Mouse (Mus musculus) regulatory T cell (primary cell): ENCODE data around the gene Cd200r1.
"Not testable (repeated sequence)": the region's sequence is repeated elsewhere in the genome, so short reads cannot be mapped to it uniquely, and the experiment has no call there.

Experiments
- in situ Hi-C: fragments of 300-600 bp; cut with MboI, MseI; formaldehyde crosslinking; loops from one replicate; pipeline ENCODE4 v1.15.1; 2025; ENCODE audit warnings: high pct_unique_total_duplicates

The Cd200r1 gene

GRCm38 (mm10) chr16:44766320-44766892 lies 870 bp downstream of the Cd200r1 start:
- in situ Hi-C loops: loop anchor here (5.0 kb wide), 1 partner anchor 376 kb away; no protein-coding TSS in a partner anchor

GRCm38 (mm10) chr16:44767506-44767905 lies 2.0 kb downstream of the Cd200r1 start:
- in situ Hi-C loops: loop anchor here (5.0 kb wide), 1 partner anchor 375 kb away; no protein-coding TSS in a partner anchor

- in situ Hi-C loops: loop anchor here (5.0 kb wide), 1 partner anchor 374 kb away; no protein-coding TSS in a partner anchor
These were observed 2.4 kb downstream of the Cd200r1 start for GRCm38 (mm10) chr16:44767967-44768366.

GRCm38 (mm10) chr16:44772577-44772976 lies 7.0 kb downstream of the Cd200r1 start:
- in situ Hi-C loops: no loop called here

DNA sequence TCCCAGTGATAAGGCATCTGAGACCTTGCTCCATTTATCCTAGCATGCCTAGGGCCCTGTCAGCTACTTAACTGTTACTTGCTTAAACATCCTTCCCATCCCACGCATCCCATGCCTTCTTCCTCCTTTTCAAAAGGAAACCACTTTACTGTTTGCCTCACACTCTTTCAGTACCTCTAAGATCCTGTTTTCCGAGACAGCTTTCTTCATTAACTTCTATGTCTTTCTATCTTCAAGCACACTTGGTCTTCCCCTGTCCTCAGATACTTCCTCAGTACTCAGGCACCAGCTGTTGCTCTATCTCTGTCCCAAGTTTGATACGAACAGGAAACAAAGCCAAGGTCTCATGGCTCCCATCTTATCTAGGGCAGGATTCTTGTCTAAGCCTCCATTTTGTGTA lies 8.1 kb downstream of the Cd200r1 start:
- in situ Hi-C loops: no loop called here

DNA sequence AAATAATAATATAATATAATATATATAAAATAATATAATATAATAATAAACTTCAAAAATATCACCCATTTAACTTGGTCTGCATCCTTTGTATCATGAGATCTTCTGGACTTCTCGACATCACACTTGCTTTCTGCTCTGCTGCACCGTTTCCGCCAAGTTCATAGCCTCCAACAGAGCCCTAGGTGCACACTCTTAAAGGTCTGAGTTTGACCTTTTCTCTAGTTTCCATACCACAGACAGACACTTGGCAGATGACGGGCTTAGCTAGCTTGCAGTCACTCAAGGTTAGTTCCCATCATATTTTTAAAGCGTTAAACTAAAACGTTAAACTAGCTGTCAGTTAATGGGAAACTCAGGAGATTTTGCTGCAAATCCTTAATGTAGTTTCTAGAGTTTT lies 8.7 kb downstream of the Cd200r1 start:
- in situ Hi-C loops: no loop called here

GRCm38 (mm10) chr16:44778538-44779147 lies 13.1 kb downstream of the Cd200r1 start:
- in situ Hi-C loops: no loop called here

- in situ Hi-C loops: no loop called here
These were observed 14.0 kb downstream of the Cd200r1 start for GRCm38 (mm10) chr16:44779494-44779893.

DNA sequence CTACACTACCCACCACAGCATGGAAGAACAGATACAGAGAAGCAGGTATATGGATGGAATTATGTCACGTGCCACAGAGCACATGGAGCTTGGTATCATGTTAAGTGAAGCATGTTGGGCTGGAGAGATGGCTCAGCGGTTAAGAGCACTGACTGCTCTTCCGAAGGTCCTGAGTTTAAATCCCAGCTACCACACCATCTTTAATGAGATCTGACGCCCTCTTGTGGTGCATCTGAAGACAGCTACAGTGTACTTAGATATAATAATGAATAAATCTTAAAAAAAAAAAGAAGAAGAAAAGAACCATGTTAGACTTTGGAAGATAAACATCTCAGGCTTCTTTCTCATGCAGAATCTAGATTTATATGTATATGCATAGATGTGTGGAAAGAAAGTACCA lies 15.2 kb downstream of the Cd200r1 start:
- in situ Hi-C loops: loop anchor here (5.0 kb wide), 1 partner anchor 777 kb away; no protein-coding TSS in a partner anchor

GRCm38 (mm10) chr16:44786934-44787333 lies 21.4 kb downstream of the Cd200r1 start:
- in situ Hi-C loops: no loop called here

GRCm38 (mm10) chr16:44794416-44794815 lies 28.9 kb downstream of the Cd200r1 start:
- in situ Hi-C loops: no loop called here

DNA sequence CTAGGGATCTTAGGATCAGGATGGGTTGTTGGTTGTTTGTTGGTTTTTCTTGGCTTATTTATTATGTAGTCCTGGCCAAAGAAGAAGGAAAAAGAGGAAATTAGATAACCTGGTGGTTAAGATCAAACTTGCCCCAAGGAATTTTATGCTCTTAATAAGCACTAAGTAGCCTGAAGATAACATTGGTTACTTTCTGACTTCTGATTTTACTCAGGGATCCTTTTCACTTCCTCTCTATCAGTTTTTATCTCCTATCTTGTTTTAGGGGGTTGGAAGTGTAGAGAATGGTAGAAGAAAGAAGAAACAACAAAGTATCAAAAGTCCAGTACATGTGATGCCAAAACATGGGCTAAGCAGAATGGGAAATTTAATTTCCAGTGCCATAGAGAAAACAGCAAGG lies 40.4 kb downstream of the Cd200r1 start:
- in situ Hi-C loops: no loop called here

GRCm38 (mm10) chr16:44810223-44810622 lies 44.7 kb downstream of the Cd200r1 start:
- in situ Hi-C loops: not testable (repeated sequence)

DNA sequence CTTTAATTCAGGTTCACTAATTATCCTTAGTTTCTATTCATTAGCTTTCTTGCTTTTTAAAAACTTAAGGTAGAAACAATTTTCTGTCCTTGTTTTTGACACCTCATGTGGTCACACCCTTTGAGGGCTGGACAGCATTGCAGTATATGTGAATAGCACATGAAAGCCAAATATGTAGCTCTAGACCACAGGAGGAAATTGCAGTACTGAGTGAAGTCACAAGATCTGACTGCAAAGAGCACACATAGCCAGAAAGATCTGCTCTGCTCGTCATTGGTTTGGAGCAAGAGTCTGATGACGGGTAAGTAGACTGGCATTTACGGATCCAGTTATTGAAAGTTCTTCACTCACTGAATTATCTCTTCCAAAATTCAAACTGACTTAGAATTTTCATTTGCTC lies 46.0 kb downstream of the Cd200r1 start, which contains the start of gene Cd200r4:
Cd200r4 (plus strand) TSS at position 190 of the 400 bp plus-strand sequence.
- in situ Hi-C loops: no loop called here

DNA sequence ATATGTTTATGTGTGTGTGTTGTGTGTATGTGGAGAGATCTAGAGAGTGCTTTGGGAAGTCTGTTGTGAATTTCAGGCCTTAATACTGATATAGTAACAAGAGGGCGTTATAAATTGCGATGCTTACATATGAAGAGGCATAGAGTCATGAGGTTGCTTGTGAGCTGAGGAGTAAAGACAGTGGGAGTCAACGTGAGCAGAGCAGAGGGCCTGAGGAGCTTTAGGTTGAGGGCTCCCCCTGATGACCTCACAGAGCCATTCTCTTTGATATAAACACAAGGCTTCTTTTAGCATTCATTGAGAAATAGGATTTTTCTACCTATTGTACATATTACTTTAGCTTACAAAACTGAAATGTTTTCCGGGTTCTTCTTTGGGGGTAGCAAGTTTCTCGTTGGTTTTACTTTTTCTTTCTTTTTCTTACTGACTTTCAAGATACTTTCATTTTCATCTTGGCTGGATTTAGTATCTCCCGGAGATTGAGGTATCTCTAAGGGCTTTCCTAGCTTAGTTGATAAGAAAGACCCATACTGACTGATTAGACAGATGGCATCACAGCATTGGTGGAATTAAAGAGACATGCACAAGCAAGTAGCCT lies 47.0 kb downstream of the Cd200r1 start:
- in situ Hi-C loops: no loop called here

DNA sequence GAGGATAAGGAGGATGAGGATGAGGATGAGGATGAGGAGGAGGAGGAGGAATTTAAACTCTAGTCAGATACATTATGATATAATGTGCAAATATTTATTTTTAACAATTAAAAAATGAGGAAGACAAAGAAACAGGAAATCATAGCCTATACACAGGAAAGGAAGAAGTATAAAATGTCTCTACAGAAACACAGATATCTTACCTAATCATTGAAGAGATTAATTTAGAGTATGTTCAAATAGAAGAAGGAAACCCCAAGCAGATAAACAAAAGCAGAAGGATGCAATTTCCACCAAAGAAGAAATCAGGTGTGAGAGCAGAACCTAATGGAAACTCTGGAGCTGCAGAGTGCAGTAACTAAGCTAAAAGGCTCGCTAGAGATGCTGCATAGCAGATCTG lies 52.5 kb downstream of the Cd200r1 start:
- in situ Hi-C loops: no loop called here

GRCm38 (mm10) chr16:44820545-44820944 lies 55.0 kb downstream of the Cd200r1 start:
- in situ Hi-C loops: no loop called here

GRCm38 (mm10) chr16:44832286-44832685 lies 66.8 kb downstream of the Cd200r1 start:
- in situ Hi-C loops: no loop called here

- in situ Hi-C loops: not testable (repeated sequence)
These were observed 67.7 kb downstream of the Cd200r1 start for GRCm38 (mm10) chr16:44833189-44833588.
